Mouse (Mus musculus) testis, adult 2 months (tissue): ENCODE data around the gene Csrp2.

Experiments used
- CTCF ChIP-seq: fragments of 200-500 bp; IDR thresholded peaks from 2 replicates; pipeline ENCODE4 v1.5.1; 2012; ENCODE audit warnings: low read depth, mild to moderate bottlenecking, inconsistent platforms, low read length, moderate library complexity; ENCODE audit not compliant: control insufficient read depth, insufficient read depth, insufficient replicate concordance
- POLR2A ChIP-seq: fragments of 200-500 bp; IDR thresholded peaks from 2 replicates; pipeline ENCODE4 v1.6.1; 2012; ENCODE audit warnings: low read depth, mild to moderate bottlenecking, inconsistent platforms, low read length, moderate library complexity; ENCODE audit not compliant: control insufficient read depth

DNA sequence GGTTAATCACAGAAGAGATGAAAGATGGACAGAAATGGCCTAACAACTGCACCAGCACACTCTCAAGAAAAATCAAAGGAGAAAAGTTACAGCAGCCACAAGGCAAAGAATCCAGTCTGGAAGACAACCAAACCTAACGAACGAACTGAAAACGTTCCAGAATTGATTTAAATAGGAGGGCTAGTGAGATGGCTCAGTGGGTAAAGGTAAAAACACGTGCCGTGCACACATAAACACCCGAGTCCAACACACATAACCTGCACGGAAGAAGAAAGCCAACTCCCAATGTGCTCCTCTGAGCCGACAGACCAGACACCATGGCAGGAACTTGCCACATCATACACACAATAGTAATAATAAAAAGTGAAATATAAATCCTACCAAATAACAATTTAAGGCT, 32.7 kb downstream of the Csrp2 start:
- TF ChIP-seq CTCF = no peak
- TF ChIP-seq POLR2A = no peak
